Mouse (Mus musculus) MEL (cell line): Measurements from ENCODE around the gene Samd8.

Experiments used
- CTCF ChIP-seq, 3 experiments: IDR thresholded peaks in 2 of 3; conservative IDR thresholded peaks in 1 of 3; 2 replicates each; pipeline ENCODE4 v1.5.1; 2011 to 2012; ENCODE audit warnings: low read length in 3 of 3, low read depth in 2 of 3, mild to moderate bottlenecking in 2 of 3, improper control_type of control experiment in 1 of 3, inconsistent platforms in 1 of 3, mixed read lengths in 1 of 3, moderate library complexity in 1 of 3; ENCODE audit not compliant: control insufficient read depth in 1 of 3, insufficient read depth in 1 of 3, poor library complexity in 1 of 3, severe bottlenecking in 1 of 3
- ELF1 ChIP-seq: IDR thresholded peaks from 2 replicates; pipeline ENCODE4 v1.6.1; 2014; ENCODE audit warnings: low read depth, mild to moderate bottlenecking, inconsistent platforms, low read length, improper control_type of control experiment, moderate library complexity
- EP300 ChIP-seq, 2 experiments: IDR thresholded peaks; 2 replicates each; pipeline ENCODE4 v1.6.1; 2011; ENCODE audit warnings: improper control_type of control experiment in 2 of 2, low read length in 2 of 2, low read depth in 1 of 2, mild to moderate bottlenecking in 1 of 2
- GABPA ChIP-seq: IDR thresholded peaks from 2 replicates; pipeline ENCODE4 v1.6.1; 2012; ENCODE audit warnings: low read depth, mild to moderate bottlenecking, inconsistent platforms, low read length, improper control_type of control experiment, moderate library complexity
- GATA1 ChIP-seq: IDR thresholded peaks from 2 replicates; pipeline ENCODE4 v1.6.1; 2011; ENCODE audit warnings: low read depth, low read length, improper control_type of control experiment
- NRF1 ChIP-seq: IDR thresholded peaks from 2 replicates; pipeline ENCODE4 v1.6.1; 2014; ENCODE audit warnings: low read depth, mild to moderate bottlenecking, inconsistent platforms, low read length, improper control_type of control experiment, moderate library complexity; ENCODE audit not compliant: poor library complexity, insufficient read depth, severe bottlenecking
- RCOR1 ChIP-seq: IDR thresholded peaks from 2 replicates; pipeline ENCODE4 v1.6.1; 2012; ENCODE audit warnings: low read depth, mild to moderate bottlenecking, inconsistent platforms, low read length, improper control_type of control experiment
- UBTF ChIP-seq: IDR thresholded peaks from 2 replicates; pipeline ENCODE4 v1.6.1; 2012; ENCODE audit warnings: low read depth, mild to moderate bottlenecking, inconsistent platforms, low read length, improper control_type of control experiment, moderate library complexity, borderline replicate concordance; ENCODE audit not compliant: insufficient read depth
- USF1 ChIP-seq: IDR thresholded peaks from 2 replicates; pipeline ENCODE4 v1.6.1; 2014; ENCODE audit warnings: low read depth, mild to moderate bottlenecking, inconsistent platforms, low read length, improper control_type of control experiment, moderate library complexity
- ZKSCAN1 ChIP-seq: IDR thresholded peaks from 2 replicates; pipeline ENCODE4 v1.6.1; 2012; ENCODE audit warnings: low read depth, mild to moderate bottlenecking, inconsistent platforms, low read length, improper control_type of control experiment, moderate library complexity

DNA sequence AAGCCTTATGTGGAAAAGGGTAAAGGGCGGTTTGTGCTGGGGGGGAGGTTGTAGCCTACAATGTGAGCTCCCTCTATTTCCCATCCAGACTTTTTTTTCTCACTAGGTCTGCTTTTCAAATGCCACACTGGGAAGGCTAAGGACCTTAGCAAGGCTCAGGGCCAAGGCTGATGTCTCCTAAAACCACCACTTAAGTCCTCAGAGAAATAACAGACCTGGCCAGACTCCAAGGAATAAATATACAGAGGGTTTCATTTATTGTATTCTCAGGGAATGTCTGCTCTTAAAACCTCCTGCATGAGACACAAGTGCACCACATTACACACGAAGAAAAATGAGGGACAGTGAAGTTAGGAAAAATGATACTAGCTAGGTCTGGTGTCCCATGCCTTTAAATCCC is 39.1 kb upstream of the Samd8 start:
- TF ChIP-seq CTCF (IDR thresholded peaks at IDR 0.05 in 2 of 3, conservative IDR thresholded peaks at IDR 0.05 in 1 of 3; ENCODE audit: control insufficient read depth in 1 of 3, insufficient read depth in 1 of 3, low read depth in 2 of 3, low read length in 3 of 3, poor library complexity in 1 of 3, severe bottlenecking in 1 of 3) = no peak
- TF ChIP-seq ZKSCAN1 = no peak
- TF ChIP-seq GATA1 = no peak
- TF ChIP-seq EP300 (IDR thresholded peaks at IDR 0.05; ENCODE audit: low read depth in 1 of 2, low read length in 2 of 2) = no peak
- no peak for TF ChIP-seq ELF1
- no peak for TF ChIP-seq NRF1
- TF ChIP-seq GABPA = no peak
- no peak for TF ChIP-seq USF1
- TF ChIP-seq RCOR1 = no peak
- no peak for TF ChIP-seq UBTF
